Mouse (Mus musculus) mouse embryonic stem cell (cell line): ENCODE results near the gene Evi2a.

ENCODE experiments used
- in situ Hi-C, 2 experiments: fragments of 300-500 bp; cut with MboI; formaldehyde crosslinking; loops; 1 replicate in 1 of 2; 3 replicates in 1 of 2; pipeline ENCODE4 v1.14.3; 2019 to 2020; ENCODE audit warnings: low sequenced_read_pairs in 2 of 2, low pct_unique_long_range_greater_than_20kb in 1 of 2, mixed read lengths in 1 of 2; ENCODE audit not compliant: unreplicated experiment in 1 of 2

Evi2a gene

DNA sequence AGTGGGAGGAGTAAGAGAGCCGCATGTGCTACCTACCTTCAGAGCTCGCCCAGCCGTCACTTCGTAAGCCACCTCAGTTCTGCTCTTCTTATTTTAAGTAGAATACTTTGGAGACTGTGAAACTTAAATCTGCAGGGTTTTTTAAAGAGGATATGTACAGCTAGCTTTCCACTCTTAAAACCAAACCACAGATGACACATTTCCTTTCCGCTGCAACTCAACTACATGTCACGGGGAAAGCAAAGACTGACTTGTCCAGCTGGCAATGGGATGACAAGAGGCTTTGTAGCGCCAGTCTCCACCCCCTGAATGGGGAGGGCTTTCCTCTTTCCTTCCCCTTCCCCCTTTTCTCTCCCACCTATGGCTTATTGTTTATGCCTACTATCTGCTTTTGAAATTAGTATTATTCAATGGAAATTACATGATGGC is at the start of gene Evi2a, which contains the start of gene Evi2:
Evi2a (minus strand) TSS at position 277 of the 429 bp plus-strand sequence.
Evi2 (minus strand) TSS at position 257 of the 429 bp plus-strand sequence.
- in situ Hi-C loops = no loop called here

- in situ Hi-C loops = loop anchor here (25.0 kb wide), 2 partner anchors 110 to 335 kb away; no protein-coding TSS in a partner anchor
These were observed 47.3 kb upstream of the Evi2a start for GRCm38 (mm10) chr11:79577741-79578140.

- in situ Hi-C loops = loop anchor here (25.0 kb wide), 2 partner anchors 112 to 337 kb away; no protein-coding TSS in a partner anchor
These were observed 45.1 kb upstream of the Evi2a start for GRCm38 (mm10) chr11:79575383-79576073.

DNA sequence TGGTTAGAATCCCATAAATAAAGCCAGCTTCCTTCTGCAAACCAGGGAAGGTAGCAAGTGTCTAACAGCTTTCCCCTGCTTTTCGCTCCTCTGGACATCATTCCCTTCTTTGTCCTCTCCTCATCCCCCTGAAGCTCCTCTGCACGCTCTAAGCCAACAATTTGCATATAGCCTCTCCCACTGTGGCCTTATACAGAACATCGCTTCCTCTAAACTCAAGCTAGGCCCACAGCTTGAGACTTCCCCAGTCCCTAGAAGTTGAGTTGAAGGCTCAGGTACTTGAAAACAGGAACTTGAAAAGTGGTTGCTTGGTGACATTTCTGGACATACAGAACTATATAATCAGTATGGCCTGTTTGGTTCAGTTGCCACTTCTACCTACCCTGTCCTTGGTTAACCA is 43.4 kb upstream of the Evi2a start:
- in situ Hi-C loops = no loop called here

DNA sequence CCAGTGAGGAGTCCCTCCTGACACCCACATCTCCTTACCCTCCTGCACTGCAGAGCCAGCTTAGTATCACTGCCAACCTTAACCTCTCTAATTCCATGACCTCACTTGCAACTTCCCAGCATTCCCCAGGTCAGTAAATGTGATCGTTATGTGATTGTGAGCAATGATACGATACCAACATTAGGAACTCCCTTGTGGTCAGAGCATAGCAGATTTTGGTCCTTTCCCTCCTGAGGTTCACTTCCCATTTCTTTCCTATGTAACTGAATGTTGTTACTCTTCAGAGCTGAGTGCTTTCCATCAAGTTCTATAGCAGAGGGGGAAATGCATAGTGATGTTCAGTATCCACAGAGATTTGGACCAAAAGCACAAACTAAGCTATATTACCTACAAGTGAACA is 39.9 kb upstream of the Evi2a start:
- in situ Hi-C loops = no loop called here

GRCm38 (mm10) chr11:79568197-79568911 is 37.9 kb upstream of the Evi2a start:
- in situ Hi-C loops = no loop called here

- in situ Hi-C loops = no loop called here
These were observed 36.5 kb upstream of the Evi2a start for GRCm38 (mm10) chr11:79566947-79567346.

DNA sequence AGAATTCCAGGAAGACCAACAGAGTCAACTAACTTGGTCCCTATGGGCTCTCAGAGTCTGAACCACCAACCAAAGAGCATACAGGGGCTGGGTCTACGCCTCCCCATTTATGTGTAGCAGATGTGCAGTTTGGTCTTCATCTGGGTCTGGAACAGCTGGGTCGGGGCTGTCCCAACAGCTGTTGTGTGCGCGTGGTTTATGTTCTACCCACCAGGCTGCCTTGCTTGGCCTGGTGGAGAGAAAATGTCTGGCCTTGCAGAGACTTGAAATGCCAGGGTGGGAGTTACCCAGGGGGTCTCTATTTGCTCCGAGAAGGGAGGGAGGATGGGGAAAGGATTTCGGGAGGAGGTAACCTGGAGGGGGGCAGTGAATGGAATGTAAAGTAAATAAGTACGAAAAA is 33.1 kb upstream of the Evi2a start:
- in situ Hi-C loops = no loop called here

- in situ Hi-C loops = no loop called here
These were observed 30.1 kb upstream of the Evi2a start for GRCm38 (mm10) chr11:79560536-79560935.

GRCm38 (mm10) chr11:79552622-79553021 is 22.2 kb upstream of the Evi2a start:
- in situ Hi-C loops = no loop called here

GRCm38 (mm10) chr11:79536293-79536692 is 5.9 kb upstream of the Evi2a start:
- in situ Hi-C loops = no loop called here

DNA sequence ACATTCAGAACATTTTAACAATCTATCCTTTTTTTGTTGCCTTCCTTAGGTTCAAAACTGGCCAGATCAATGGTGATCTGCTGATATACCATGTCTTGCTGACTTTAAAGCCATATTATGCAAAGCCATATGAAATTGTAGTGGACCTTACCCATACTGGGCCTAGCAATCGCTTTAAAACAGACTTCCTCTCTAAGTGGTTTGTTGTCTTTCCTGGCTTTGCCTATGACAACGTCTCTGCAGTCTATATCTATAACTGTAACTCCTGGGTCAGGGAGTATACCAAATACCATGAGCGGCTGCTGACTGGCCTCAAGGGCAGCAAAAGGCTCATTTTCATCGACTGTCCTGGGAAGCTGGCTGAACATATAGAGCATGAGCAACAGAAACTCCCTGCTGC is 5.1 kb upstream of the Evi2a start:
- in situ Hi-C loops = no loop called here

- in situ Hi-C loops = no loop called here
These were observed 3.7 kb upstream of the Evi2a start for GRCm38 (mm10) chr11:79533950-79534690.

GRCm38 (mm10) chr11:79533311-79533710 is 2.9 kb upstream of the Evi2a start:
- in situ Hi-C loops = no loop called here

GRCm38 (mm10) chr11:79531485-79531884 is 1.1 kb upstream of the Evi2a start:
- in situ Hi-C loops = no loop called here

DNA sequence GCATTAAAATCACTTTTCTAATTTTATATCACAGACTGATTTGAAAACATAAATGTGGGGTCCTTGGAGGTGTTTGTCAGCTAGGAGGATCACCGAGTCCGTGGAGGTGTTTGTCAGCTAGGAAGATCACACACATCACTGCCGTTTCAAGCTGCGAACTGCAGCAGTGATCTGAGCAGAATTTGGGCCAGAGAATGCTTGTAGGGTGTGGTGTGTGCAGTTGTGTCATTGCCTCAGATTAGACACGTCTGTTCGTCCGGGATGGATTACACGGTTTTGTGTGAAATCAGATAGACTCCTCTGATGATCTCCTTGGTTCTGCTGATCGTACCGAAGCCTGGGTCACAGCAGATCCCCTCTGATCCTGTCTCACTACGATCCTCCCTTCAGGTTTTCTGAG is 365 bp upstream of the Evi2a start:
- in situ Hi-C loops = no loop called here

- in situ Hi-C loops = no loop called here
These were observed 673 bp downstream of the Evi2a start for GRCm38 (mm10) chr11:79529736-79530135.

GRCm38 (mm10) chr11:79529226-79529625 is 1.2 kb downstream of the Evi2a start:
- in situ Hi-C loops = no loop called here

- in situ Hi-C loops = no loop called here
These were observed 1.8 kb downstream of the Evi2a start for GRCm38 (mm10) chr11:79528601-79529000.
